Mouse (Mus musculus): ENCODE measurements at regions not wholly inside any gene's neighbourhood (a gene's known extent, or its start where the extent isn't known, plus 50 kb on each side); places are given as distances from the start of the nearest gene placed in this dataset.

DNA sequence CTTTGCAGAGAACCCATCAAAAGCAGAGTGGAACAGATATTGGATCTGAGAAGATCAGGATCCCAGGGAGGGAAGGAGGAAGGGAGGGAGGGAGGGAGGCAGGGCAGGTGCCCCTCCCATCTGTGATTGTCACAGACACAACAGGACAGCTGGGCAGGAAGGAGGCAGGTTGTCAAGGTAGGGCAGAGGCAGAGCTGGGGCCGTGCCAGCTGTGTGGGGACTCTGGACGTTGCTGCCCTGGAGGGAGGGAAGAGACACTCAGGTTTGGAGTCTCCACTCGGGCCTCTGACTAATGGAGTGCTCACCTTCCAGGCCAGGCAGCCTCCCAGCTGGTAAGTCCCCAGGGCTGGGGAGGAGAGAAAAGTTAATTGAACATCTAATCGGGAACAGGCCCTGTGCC, 52.0 kb upstream of the Odc1 start:
- TF ChIP-seq CTCF (IDR thresholded peaks at IDR 0.05; ENCODE audit: borderline replicate concordance, extremely low read depth, insufficient read depth, insufficient read length) (no peak), POLR2A (IDR thresholded peaks at IDR 0.05; ENCODE audit: borderline replicate concordance, extremely low read depth, insufficient read depth, insufficient read length, poor library complexity, severe bottlenecking) (no peak)

Data from brain, embryonic 14.5 days (tissue).